Mouse (Mus musculus) liver, embryonic 14.5 days (tissue): ENCODE data around the gene Sh3rf1.

Experiments
- CTCF ChIP-seq: IDR thresholded peaks from 2 replicates; pipeline ENCODE4 v1.5.1; 2016; ENCODE audit warnings: antibody characterized with exemption, low read depth, control low read depth
- EP300 ChIP-seq: IDR thresholded peaks from 2 replicates; pipeline ENCODE4 v1.6.1; 2016; ENCODE audit warnings: antibody characterized with exemption, low read depth

GRCm38 (mm10) chr8:61217017-61217416 is 6.7 kb upstream of the Sh3rf1 start:
- TF ChIP-seq CTCF (no peak), EP300 (no peak)
